Mouse (Mus musculus): ENCODE measurements at regions not wholly inside any gene's neighbourhood (a gene's known extent, or its start where the extent isn't known, plus 50 kb on each side); places are given as distances from the start of the nearest gene placed in this dataset.
A peak's percentile ranks its signal among the peaks of the same experiment; 100 is the strongest.

DNA sequence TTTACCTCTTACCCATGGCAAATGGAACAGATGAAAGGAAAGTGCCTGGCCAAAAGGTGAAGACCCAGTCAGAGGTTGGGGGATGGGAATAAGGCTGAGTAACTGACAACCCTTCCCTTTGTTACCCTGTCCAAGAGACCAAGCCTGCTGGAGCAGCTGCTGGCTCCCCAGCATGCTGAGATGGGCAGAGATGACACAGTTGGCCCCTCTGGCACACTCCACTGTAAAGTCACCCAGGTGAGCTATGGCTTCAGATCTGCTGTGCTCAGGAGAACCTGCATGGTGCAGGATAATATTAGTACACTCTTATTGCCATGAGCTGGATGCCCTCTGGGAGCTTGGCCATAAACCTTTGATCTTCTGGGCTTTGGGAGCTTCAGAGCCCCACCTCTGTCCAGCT lies 100.3 kb downstream of the Cbln1 start:
- no peak overlapping the region for H3K4me3 ChIP-seq (ENCODE audit: low read depth, low read length)

DNA sequence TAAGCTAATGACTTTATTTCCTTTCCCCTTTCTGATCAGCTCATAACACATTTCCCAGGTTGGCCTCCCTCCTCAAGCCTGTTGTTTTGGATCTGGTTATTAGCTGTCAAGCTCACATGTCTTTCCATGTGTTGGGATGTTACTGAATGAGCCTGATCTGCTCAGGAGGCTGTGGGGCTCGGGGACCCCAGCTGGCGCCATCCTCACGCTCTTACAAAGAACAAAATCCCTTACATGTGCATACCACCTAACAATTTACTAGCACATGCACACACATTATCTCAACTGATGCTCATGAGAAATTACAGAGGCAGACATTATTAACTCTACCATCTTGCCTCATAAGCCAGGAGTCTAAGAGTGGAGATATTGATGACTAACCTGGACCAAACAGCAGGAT lies 102.2 kb downstream of the Cbln1 start:
- Histone ChIP-seq H3K27ac (ENCODE audit: low read depth, low read length) (no peak overlapping the region), H3K27me3 (ENCODE audit: control insufficient read depth, insufficient read depth, low read length) (no peaks in the 10 kb centered on the region), H3K4me1 (ENCODE audit: control insufficient read depth, insufficient read depth, low read length) (0 out of 2 replicates have a peak, but pooled peaks cover 2% of the 10 kb centered on the region), H3K36me3 (ENCODE audit: control insufficient read depth, insufficient read depth, low read length) (no peaks in the 10 kb centered on the region), H3K9ac (ENCODE audit: low read length) (no peak overlapping the region), H3K9me3 (ENCODE audit: control insufficient read depth, low read length) (no peaks in the 10 kb centered on the region), H3K4me2 (ENCODE audit: low read depth) (no peak overlapping the region), H3K4me3 (ENCODE audit: low read depth, low read length) (no peak overlapping the region)
- ATAC-seq (ENCODE audit: insufficient read depth, low FRiP score, low TSS enrichment) = no peak
- 86% methylated on average over 3 of the region's 3 CpGs for WGBS
- no peak for DNase-seq (ENCODE audit: low spot score)

More for the DNA sequence above, 100.3 kb downstream of the Cbln1 start:
- Histone ChIP-seq H3K9me3 (ENCODE audit: control insufficient read depth, low read length) (no peaks in the 10 kb centered on the region), H3K27me3 (ENCODE audit: control insufficient read depth, insufficient read depth, low read length) (no peaks in the 10 kb centered on the region), H3K4me1 (ENCODE audit: control insufficient read depth, insufficient read depth, low read length) (0 out of 2 replicates have a peak, but pooled peaks cover 2% of the 10 kb centered on the region), H3K27ac (ENCODE audit: low read depth, low read length) (no peak overlapping the region), H3K4me2 (ENCODE audit: low read depth) (no peak overlapping the region), H3K9ac (ENCODE audit: low read length) (no peak overlapping the region), H3K36me3 (ENCODE audit: control insufficient read depth, insufficient read depth, low read length) (no peaks in the 10 kb centered on the region)
- no peak for ATAC-seq (ENCODE audit: insufficient read depth, low FRiP score, low TSS enrichment)
- DNase-seq (ENCODE audit: low spot score) = no peak

DNA sequence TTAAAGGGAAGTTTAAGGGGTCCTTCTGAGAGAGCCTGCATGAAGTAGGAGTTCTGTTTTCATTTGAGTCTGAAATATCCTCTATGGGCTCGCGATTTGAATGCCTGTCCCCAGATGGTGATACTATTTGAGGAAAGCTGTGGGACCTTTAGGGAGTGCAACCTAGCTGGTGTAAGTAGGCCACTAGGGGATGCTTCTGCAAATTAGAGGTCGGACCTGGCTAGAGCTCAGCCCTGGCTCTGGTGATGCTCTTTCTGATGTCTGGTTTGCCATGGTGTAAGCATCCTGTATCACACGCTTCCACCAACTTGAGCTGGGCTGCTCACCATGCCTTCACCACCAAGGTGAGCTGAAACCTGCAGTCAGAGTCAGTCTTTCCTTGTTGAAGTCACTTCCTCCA lies 121.9 kb downstream of the Cbln1 start:
- H3K9ac ChIP-seq (ENCODE audit: low read length) = no peak overlapping the region
- ATAC-seq (ENCODE audit: insufficient read depth, low FRiP score, low TSS enrichment) (no peak), DNase-seq (ENCODE audit: low spot score) (no peak)
- no peaks in the 10 kb centered on the region for H3K9me3 ChIP-seq (ENCODE audit: control insufficient read depth, low read length)
- H3K4me1 ChIP-seq (ENCODE audit: control insufficient read depth, insufficient read depth, low read length) = no peaks in the 10 kb centered on the region
- no peaks in the 10 kb centered on the region for H3K27me3 ChIP-seq (ENCODE audit: control insufficient read depth, insufficient read depth, low read length)
- H3K36me3 ChIP-seq (ENCODE audit: control insufficient read depth, insufficient read depth, low read length) = no peaks in the 10 kb centered on the region
- H3K27ac ChIP-seq (ENCODE audit: low read depth, low read length) = no peak overlapping the region
- 76% methylated on average over 4 of the region's 4 CpGs for WGBS
- no peak overlapping the region for H3K4me3 ChIP-seq (ENCODE audit: low read depth, low read length)
- no peak overlapping the region for H3K4me2 ChIP-seq (ENCODE audit: low read depth)

GRCm38 (mm10) chr8:87349781-87350181 lies 122.6 kb downstream of the Cbln1 start:
- Histone ChIP-seq H3K9me3 (ENCODE audit: control insufficient read depth, low read length) (no peaks in the 10 kb centered on the region), H3K36me3 (ENCODE audit: control insufficient read depth, insufficient read depth, low read length) (no peaks in the 10 kb centered on the region), H3K4me2 (ENCODE audit: low read depth) (no peak overlapping the region), H3K27me3 (ENCODE audit: control insufficient read depth, insufficient read depth, low read length) (no peaks in the 10 kb centered on the region), H3K4me1 (ENCODE audit: control insufficient read depth, insufficient read depth, low read length) (no peaks in the 10 kb centered on the region), H3K9ac (ENCODE audit: low read length) (no peak overlapping the region), H3K27ac (ENCODE audit: low read depth, low read length) (no peak overlapping the region), H3K4me3 (ENCODE audit: low read depth, low read length) (no peak overlapping the region)
- DNase-seq (ENCODE audit: low spot score) = peak; percentile 15
- ATAC-seq (ENCODE audit: insufficient read depth, low FRiP score, low TSS enrichment) = no peak
- WGBS = 59% methylated on average over 4 of the region's 4 CpGs

- H3K4me2 ChIP-seq (ENCODE audit: low read depth) = no peak overlapping the region
- ATAC-seq (ENCODE audit: insufficient read depth, low FRiP score, low TSS enrichment) = no peak
- 90% methylated on average over 1 of the region's 1 CpGs for WGBS
Measured at GRCm38 (mm10) chr8:87329371-87329770, 143.0 kb downstream of the Cbln1 start.

DNA sequence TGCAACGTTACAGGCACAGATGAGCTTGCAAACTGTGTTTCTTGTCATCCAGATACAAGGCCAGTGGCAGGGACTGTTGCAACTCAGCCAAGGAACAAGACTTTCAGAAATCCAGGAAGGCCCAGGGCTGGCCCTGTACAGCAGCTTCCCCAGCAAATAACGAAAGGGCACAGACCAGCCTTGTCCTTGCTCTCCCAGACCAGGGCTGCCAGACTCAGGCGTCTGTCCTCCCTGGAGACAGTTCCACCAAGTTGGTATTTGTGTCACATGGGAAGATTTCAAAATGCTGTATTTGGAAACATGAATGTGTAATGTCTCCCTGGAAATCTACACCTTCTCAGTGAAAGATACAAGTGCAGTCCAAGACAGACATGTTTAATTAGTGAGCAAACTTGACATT lies 157.8 kb downstream of the Cbln1 start:
- DNase-seq (ENCODE audit: low spot score) (no peak), ATAC-seq (ENCODE audit: insufficient read depth, low FRiP score, low TSS enrichment) (no peak)
- no peak overlapping the region for H3K4me3 ChIP-seq (ENCODE audit: low read depth, low read length)
- no peaks in the 10 kb centered on the region for H3K9me3 ChIP-seq (ENCODE audit: control insufficient read depth, low read length)
- no peak overlapping the region for H3K9ac ChIP-seq (ENCODE audit: low read length)
- no peaks in the 10 kb centered on the region for H3K4me1 ChIP-seq (ENCODE audit: control insufficient read depth, insufficient read depth, low read length)
- no peak overlapping the region for H3K27ac ChIP-seq (ENCODE audit: low read depth, low read length)
- 81% methylated on average over 3 of the region's 3 CpGs for WGBS
- no peak overlapping the region for H3K4me2 ChIP-seq (ENCODE audit: low read depth)
- no peaks in the 10 kb centered on the region for H3K36me3 ChIP-seq (ENCODE audit: control insufficient read depth, insufficient read depth, low read length)
- no peaks in the 10 kb centered on the region for H3K27me3 ChIP-seq (ENCODE audit: control insufficient read depth, insufficient read depth, low read length)

More at GRCm38 (mm10) chr8:87329371-87329770, 143.0 kb downstream of the Cbln1 start:
- Histone ChIP-seq H3K4me1 (ENCODE audit: control insufficient read depth, insufficient read depth, low read length) (no peaks in the 10 kb centered on the region), H3K36me3 (ENCODE audit: control insufficient read depth, insufficient read depth, low read length) (no peaks in the 10 kb centered on the region), H3K27ac (ENCODE audit: low read depth, low read length) (no peak overlapping the region), H3K9ac (ENCODE audit: low read length) (no peak overlapping the region), H3K27me3 (ENCODE audit: control insufficient read depth, insufficient read depth, low read length) (no peaks in the 10 kb centered on the region), H3K4me3 (ENCODE audit: low read depth, low read length) (no peak overlapping the region), H3K9me3 (ENCODE audit: control insufficient read depth, low read length) (no peaks in the 10 kb centered on the region)
- no peak for DNase-seq (ENCODE audit: low spot score)

- Histone ChIP-seq H3K9ac (ENCODE audit: low read length) (no peak overlapping the region), H3K27ac (ENCODE audit: low read depth, low read length) (no peak overlapping the region), H3K4me3 (ENCODE audit: low read depth, low read length) (no peak overlapping the region), H3K4me2 (ENCODE audit: low read depth) (no peak overlapping the region), H3K27me3 (ENCODE audit: control insufficient read depth, insufficient read depth, low read length) (no peaks in the 10 kb centered on the region), H3K4me1 (ENCODE audit: control insufficient read depth, insufficient read depth, low read length) (no peaks in the 10 kb centered on the region), H3K9me3 (ENCODE audit: control insufficient read depth, low read length) (no peaks in the 10 kb centered on the region), H3K36me3 (ENCODE audit: control insufficient read depth, insufficient read depth, low read length) (no peaks in the 10 kb centered on the region)
- DNase-seq (ENCODE audit: low spot score) (no peak), ATAC-seq (ENCODE audit: insufficient read depth, low FRiP score, low TSS enrichment) (no peak)
- 92% methylated on average over 7 of the region's 7 CpGs for WGBS
Measured at GRCm38 (mm10) chr8:87311282-87311681, 161.1 kb downstream of the Cbln1 start.

DNA sequence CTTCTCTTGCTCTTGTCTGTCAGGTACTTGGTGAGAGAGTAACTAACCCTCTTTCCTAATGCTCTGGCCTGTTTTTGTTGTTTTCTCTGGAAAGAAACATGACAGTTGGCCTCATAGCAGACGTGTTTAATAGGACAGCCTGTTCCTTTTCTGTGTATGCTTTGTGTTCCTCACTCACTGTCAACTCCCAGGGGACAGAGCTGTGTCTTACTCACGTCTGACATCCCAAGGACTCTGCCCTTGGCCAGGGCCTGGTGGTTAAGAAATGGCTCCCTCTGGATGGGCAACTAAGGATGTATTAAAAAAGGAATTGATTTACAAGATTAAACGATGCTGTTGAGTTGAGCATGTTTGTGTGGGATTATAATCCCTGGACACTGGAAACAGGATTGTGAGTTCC lies 164.1 kb downstream of the Cbln1 start:
- no peaks in the 10 kb centered on the region for H3K36me3 ChIP-seq (ENCODE audit: control insufficient read depth, insufficient read depth, low read length)
- no peak overlapping the region for H3K4me3 ChIP-seq (ENCODE audit: low read depth, low read length)
- DNase-seq (ENCODE audit: low spot score) (no peak), ATAC-seq (ENCODE audit: insufficient read depth, low FRiP score, low TSS enrichment) (no peak)
- H3K4me2 ChIP-seq (ENCODE audit: low read depth) = no peak overlapping the region
- no peaks in the 10 kb centered on the region for H3K9me3 ChIP-seq (ENCODE audit: control insufficient read depth, low read length)
- no peaks in the 10 kb centered on the region for H3K27me3 ChIP-seq (ENCODE audit: control insufficient read depth, insufficient read depth, low read length)
- H3K27ac ChIP-seq (ENCODE audit: low read depth, low read length) = no peak overlapping the region
- WGBS = 76% methylated on average over 3 of the region's 3 CpGs
- H3K9ac ChIP-seq (ENCODE audit: low read length) = no peak overlapping the region
- H3K4me1 ChIP-seq (ENCODE audit: control insufficient read depth, insufficient read depth, low read length) = no peaks in the 10 kb centered on the region

- no peaks in the 10 kb centered on the region for H3K36me3 ChIP-seq (ENCODE audit: control insufficient read depth, insufficient read depth, low read length)
- no peak overlapping the region for H3K9ac ChIP-seq (ENCODE audit: low read length)
- 90% methylated on average over 6 of the region's 6 CpGs for WGBS
- no peaks in the 10 kb centered on the region for H3K27me3 ChIP-seq (ENCODE audit: control insufficient read depth, insufficient read depth, low read length)
- no peak overlapping the region for H3K27ac ChIP-seq (ENCODE audit: low read depth, low read length)
- no peaks in the 10 kb centered on the region for H3K9me3 ChIP-seq (ENCODE audit: control insufficient read depth, low read length)
- no peak overlapping the region for H3K4me3 ChIP-seq (ENCODE audit: low read depth, low read length)
- no peaks in the 10 kb centered on the region for H3K4me1 ChIP-seq (ENCODE audit: control insufficient read depth, insufficient read depth, low read length)
- DNase-seq (ENCODE audit: low spot score) = no peak
- no peak for ATAC-seq (ENCODE audit: insufficient read depth, low FRiP score, low TSS enrichment)
- no peak overlapping the region for H3K4me2 ChIP-seq (ENCODE audit: low read depth)
Measured at GRCm38 (mm10) chr8:87305001-87305400, 167.4 kb downstream of the Cbln1 start.
